Mouse (Mus musculus) inflammation-experienced regulatory T-cells (primary cell): Measurements from ENCODE around the gene Nrbp1. TPM values are rescaled to one million over a fixed set of nuclear protein-coding genes. Genes with fewer than 3 reads are reported as not detected.

ENCODE experiments used
- polyA plus RNA-seq, 2 experiments: library from polyadenylated mRNA; unstranded; fragments of 100-300 nt; shearing (Covaris generic); gene quantifications; one replicate each; pipeline ENCODE4 v1.2.1; 2017

The Nrbp1 gene
- polyA plus RNA-seq, result 100 to 1,000 TPM; 183 to 222 TPM

DNA sequence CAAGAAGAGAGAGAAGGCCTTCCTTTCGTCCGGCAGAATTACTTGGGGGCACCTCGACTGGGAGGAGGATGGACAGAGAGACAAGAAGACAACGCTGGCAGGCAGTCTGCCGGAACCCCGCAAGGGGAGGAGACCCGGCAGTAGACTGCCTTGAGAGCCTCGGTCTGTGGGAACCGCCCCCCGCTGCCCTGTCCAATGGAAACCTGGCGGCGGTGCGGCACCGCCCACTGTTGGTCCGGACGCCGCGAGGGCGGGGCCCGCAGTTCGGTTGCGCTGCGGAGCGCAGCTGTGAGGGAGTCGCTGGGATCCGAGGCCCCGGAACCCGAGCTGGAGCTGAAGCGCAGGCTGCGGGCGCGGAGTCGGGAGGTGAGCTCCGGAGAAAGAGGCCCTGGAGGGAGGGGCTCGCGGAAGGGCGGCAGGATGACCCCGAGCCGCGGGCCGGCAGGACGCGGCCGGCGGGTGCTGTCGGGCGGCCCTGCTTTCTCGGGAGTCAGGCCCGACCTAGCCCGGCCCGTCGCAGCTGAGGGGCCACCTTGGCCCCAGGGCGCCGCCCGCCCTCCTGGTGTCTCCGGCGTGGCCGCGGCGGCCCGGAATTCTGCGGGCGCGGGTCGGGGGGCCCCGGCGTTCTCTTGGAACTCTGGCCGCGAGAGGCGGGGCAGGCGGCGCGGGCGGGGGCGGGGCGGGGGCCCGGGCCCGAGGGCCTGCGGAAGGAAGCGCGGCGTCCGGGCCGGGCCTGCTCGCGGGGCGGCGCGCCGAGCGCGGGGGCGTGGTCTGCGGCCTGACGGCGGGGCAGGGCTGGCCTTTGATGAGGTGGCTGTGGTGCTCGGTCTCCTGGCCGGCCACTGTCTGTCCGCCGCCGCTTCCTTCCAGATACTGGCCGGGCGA, at the start of gene Nrbp1, which contains the start of gene Gm9970:
Gene Nrbp1, plus strand, starts transcription at position 228 of the 885 bp plus-strand sequence.
Gene Gm9970, minus strand, starts transcription at position 596 of the 885 bp plus-strand sequence.

DNA sequence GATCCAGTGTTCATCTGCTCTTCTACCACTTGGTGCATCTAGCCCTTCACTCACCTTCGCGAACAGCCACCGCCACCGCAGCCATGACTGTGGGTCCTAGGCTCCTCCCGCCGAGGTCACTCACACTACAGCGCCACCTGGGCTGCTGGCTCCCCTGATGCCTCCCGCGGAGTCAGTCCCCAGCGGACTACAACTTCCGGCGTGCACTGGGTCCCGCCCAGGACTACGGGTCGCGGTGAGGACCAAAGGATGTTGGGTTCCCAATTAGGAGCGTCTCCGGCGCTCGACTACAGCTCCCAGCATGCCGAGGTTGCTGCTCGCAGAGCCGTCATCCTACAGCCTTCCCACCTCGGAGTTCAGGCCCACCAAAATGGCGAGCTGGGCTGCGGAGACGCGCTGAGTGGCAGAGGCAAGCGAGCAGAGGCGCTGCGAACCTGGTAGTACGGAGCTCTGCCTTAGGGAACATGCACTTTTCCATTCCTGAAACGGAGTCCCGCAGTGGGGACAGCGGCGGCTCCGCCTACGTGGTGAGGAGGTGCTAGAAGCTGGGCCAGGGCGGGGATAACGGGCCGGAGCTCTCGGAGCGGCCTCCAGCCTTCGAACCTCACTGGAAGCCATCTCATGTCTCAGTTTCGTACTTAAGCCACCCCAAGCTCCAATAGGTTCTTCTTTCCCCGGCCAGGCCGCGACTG, 47.6 kb upstream of the Nrbp1 start, which contains the start of the genes Snx17 and Eif2b4:
Gene Snx17, plus strand, starts transcription at position 289 of the 692 bp plus-strand sequence.
Gene Eif2b4, minus strand, starts transcription at position 492 of the 692 bp plus-strand sequence.

DNA sequence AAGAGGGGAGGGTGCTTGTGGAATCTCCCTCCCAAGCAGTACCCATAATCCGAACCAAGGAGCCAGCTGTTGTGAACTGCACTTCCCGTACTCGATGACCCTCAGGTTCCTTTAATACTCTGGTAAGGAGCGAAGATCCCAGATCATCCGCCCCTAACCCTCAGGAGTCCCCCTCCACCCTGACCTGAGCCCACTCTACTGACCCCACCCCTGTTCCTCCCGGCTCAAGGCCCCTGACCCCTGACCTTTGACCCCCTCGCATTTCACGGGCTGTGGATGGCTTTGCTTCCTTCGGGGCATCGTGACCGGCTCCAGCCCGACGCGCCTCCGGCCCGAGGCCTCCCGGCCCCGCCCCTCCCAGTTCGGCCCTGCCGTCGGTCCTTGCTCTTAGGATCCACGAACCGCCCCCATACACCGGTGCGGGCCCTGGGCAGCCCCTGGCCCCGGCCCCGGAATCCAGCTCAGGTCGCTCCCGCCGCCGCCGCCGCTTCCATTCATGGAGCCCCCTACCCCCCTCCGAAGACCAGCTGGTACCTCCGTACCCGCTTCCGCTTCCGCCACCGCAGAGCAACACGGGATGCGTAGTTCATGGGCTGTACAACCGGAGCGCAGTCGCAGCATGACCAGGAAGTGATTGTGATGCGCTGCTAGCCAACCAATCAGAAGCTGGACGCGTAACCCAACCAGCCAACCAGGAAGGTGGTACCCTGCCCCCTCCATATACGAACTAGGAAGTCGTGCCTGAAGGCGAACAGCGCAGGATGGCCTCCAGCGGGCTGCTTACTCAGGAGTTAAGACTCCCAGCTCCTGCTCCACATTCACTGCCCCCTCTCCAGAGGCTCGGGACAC, 38.7 kb upstream of the Nrbp1 start, which contains the start of gene Zfp513:
Gene Zfp513, minus strand, starts transcription at position 562 of the 849 bp plus-strand sequence.

DNA sequence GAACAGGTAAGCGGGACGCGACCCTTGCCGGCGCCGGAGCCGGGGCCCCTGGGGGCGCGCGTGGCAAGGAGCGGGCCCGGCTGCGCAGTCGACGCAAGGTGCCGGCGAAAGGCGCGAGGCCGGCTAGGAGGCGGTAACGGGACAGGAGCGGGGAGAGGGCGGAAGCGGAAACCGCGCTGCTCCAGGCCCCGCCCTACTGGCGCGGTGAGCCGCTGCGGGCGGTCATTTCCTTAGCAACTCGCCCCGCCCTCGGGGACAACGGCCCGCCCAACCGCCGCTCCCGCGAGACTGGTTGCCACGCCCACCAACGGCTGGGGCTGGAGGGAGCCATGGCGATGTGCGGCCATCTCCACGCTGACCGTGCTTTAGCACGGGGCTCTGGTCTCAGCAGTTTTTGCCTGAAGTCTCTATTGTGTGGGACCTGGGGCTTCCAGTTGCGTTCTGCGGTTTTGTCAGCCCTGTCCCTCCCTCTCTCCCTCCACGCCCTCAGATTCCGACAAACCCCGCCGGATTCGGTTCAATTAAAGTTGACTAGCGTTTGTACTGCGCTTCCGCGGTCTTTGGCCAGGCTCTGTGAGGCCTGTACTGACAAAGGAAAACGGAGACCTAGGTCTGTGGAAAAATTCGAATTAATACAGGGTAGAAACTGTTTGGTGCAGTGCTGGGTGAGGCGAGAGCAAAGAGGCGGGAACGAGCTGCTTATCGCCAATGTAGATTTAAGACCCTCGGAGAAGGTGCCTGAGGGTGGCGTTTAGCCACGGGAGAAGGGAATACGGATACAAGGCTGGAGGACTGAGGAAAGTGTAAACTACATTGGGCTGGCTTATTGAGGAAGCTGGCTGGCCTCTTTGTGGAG, 20.0 kb upstream of the Nrbp1 start, which contains the start of gene Ppm1g:
Gene Ppm1g, minus strand, starts transcription at position 240 of the 856 bp plus-strand sequence.

DNA sequence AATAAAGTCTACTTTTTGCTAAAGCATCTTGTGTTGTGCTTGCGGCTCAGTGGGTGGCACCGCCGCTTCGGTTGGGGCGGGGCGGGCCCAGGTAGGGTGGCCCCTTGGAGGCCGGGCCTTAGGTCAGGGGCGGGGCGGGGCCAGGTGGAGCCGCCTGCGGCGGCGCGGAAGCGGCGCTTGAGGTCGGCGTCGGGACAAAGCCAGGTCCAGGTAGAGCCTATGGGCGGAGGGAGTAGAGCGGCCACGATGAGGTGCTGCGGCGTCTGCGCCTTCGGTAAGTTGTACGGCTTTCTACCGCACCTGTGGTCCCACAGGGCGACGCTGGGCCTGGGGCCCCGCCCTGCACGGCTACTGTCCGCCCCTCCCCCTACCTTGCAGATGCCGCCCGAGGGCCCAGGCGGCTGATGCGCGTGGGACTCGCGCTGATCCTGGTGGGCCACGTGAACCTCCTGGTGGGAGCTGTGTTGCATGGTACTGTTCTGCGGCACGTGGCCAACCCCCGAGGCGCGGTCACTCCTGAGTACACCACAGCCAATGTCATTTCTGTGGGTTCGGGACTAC, 11.0 kb downstream of the Nrbp1 start, which contains the start of gene Krtcap3:
Gene Krtcap3, plus strand, starts transcription at position 151 of the 561 bp plus-strand sequence.

DNA sequence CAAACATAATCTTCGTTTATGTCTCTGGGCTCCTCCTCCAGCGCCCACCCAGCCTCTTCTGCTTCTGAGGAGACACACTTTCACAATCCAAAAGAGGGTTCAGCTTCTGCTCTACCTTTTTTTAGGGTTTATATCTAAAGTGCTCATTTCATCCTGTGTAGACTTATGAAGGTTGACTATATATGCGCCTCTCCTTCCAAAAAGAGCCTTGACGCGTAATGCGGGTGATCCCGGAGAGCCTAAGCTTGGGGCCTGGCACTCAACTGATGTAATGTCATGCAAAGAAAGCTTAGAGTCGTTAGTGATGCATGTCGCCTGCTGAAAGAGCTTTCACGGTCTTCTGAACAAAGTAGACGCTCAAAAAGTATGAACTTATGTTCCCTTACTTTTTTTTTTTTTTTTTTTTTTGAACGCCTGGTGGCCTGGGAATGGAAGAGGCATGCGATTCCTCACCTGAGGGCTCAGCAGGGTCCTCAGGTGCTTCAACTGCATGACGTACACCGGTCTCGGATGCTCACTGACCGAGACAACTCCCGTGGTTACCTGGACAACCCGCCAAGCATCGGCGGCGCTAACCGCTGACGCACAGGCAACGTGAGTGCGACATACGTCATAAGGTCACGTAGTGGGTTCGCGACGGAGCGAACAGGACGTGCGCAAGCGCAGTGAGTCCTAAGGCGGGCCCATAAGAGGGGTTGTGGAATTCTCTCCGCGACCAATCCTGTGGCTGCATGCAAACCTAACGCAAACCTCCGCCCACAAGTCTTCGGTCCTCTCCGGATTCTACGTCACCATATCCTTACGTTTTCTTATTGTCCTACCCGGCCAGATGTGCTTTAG, 50.1 kb downstream of the Nrbp1 start, which contains the start of gene Ift172:
Gene Ift172, minus strand, starts transcription at position 596 of the 840 bp plus-strand sequence.

DNA sequence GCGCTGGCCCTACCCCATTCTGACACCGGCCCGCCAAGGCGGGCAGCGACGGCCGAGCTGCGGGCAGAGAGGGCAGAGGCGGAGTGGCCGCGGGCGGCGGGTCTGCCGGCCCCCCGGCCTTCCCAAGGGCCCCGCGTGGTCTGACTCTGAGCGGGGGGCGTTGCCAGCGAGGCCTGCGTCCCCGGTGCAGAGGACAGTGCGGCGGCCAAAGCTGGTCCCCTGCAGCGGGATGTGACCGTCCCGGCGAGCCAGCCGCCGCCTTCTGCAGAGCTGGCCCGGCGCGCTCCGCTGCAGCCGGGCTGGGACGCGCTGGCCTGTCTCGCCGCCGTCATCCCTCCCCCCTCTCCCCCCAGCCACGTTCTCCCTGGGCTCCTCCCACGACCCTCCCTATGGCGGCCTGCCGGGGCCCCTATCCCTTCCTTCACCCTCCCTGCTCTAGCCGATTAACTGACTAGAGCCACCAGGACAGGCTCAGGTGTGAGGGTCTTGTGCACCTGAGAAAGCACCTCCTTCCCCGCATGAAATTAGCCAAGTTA, 55.0 kb downstream of the Nrbp1 start, which contains the start of gene Fndc4:
Gene Fndc4, minus strand, starts transcription at position 475 of the 536 bp plus-strand sequence.

DNA sequence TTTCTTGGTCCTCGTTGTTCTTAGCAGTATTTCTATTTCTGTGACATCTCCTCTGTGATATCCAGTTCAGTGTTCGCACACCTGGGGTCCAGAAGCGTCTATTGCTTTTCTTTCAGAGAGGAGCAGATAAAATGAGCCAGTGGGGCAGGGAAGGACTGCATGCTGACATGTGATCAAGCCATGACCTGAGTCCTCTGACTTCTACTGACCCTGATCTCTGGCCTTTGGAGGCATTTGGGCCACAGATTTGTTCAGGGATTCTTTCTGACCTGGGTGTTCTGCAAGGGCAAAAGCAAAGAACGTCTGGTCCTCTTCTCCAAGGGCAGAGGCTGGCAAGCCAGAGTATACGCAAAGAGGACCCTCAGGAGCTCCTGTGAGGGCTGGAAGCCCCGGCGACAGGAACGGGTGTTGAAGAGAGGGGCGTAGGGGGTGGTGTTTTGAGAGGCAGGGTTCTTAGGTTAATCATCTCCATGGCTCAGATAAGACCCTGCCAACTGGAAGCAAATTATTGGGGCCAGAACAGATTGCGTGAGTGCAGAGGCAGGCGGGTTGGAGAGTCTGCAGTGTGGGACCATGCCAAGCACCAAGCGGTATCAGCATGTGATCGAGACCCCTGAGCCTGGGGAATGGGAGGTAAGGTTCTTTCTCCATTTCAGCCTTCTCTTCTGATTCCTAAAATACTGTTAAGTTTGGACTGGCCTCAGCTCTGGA, 56.5 kb downstream of the Nrbp1 start, which contains the start of gene Gckr:
Gene Gckr, plus strand, starts transcription at position 397 of the 711 bp plus-strand sequence.

Other genes starting within 250 kb of the Nrbp1 start
- 100 to 1,000 TPM in 1 of 2 experiments, 10 to 100 TPM in 1; 82.7 to 103 TPM for gene Atraid, start 192.6 kb upstream of the Nrbp1 start, polyA plus RNA-seq
- gene Slc5a6, start 191.9 kb upstream of the Nrbp1 start, polyA plus RNA-seq, result 10 to 100 TPM in 1 of 2 experiments, 1 to 10 TPM in 1; 7.0 to 10.5 TPM
- 10 to 100 TPM; 21.6 to 30.3 TPM for gene Cad, start 186.1 kb upstream of the Nrbp1 start, polyA plus RNA-seq
- not detected for gene Dnajc5g, start 134.6 kb upstream of the Nrbp1 start, polyA plus RNA-seq
- 1 to 10 TPM in 1 of 2 experiments, under 1 TPM in 1; 0.29 to 2.5 TPM for gene Slc30a3, start 132.6 kb upstream of the Nrbp1 start, polyA plus RNA-seq
- gene Trim54, start 124.2 kb upstream of the Nrbp1 start, polyA plus RNA-seq, result not detected
- gene Ucn, start 102.0 kb upstream of the Nrbp1 start, polyA plus RNA-seq, result not detected
- 10 to 100 TPM; 38.8 to 51.5 TPM for gene Mpv17, start 86.6 kb upstream of the Nrbp1 start, polyA plus RNA-seq
- gene Gm29609, start 61.0 kb upstream of the Nrbp1 start, polyA plus RNA-seq, result 1 to 10 TPM; 1.7 to 2.4 TPM
- gene Gtf3c2, start 60.7 kb upstream of the Nrbp1 start, polyA plus RNA-seq, result 10 to 100 TPM; 73.6 to 89.2 TPM
- 100 to 1,000 TPM; 120 to 152 TPM for gene Snx17, start 47.6 kb upstream of the Nrbp1 start, polyA plus RNA-seq
- 10 to 100 TPM; 71.7 to 76.4 TPM for gene Eif2b4, start 47.4 kb upstream of the Nrbp1 start, polyA plus RNA-seq
- 10 to 100 TPM; 25.1 to 30.7 TPM for gene Zfp513, start 38.6 kb upstream of the Nrbp1 start, polyA plus RNA-seq
- gene Ppm1g, start 20.2 kb upstream of the Nrbp1 start, polyA plus RNA-seq, result 100 to 1,000 TPM; 130 to 173 TPM
- 1 to 10 TPM in 1 of 2 experiments, under 1 TPM in 1; 0.40 to 1.1 TPM for gene Gm9970, start 368 bp downstream of the Nrbp1 start, polyA plus RNA-seq
- gene Krtcap3, start 10.8 kb downstream of the Nrbp1 start, polyA plus RNA-seq, result 10 to 100 TPM; 42.9 to 53.5 TPM
- gene Ift172, start 50.3 kb downstream of the Nrbp1 start, polyA plus RNA-seq, result 10 to 100 TPM in 1 of 2 experiments, 1 to 10 TPM in 1; 6.7 to 10.3 TPM
- gene Fndc4, start 55.2 kb downstream of the Nrbp1 start, polyA plus RNA-seq, result under 1 TPM; 0.16 to 0.71 TPM
- gene Gckr, start 56.6 kb downstream of the Nrbp1 start, polyA plus RNA-seq, result under 1 TPM; 0.07 to 0.99 TPM
- 10 to 100 TPM; 53.9 to 61.7 TPM for gene Zfp512, start 211.6 kb downstream of the Nrbp1 start, polyA plus RNA-seq
- 1 to 10 TPM in 1 of 2 experiments, under 1 TPM in 1; 0.35 to 2.4 TPM for gene 4930548H24Rik, start 244.9 kb downstream of the Nrbp1 start, polyA plus RNA-seq